In genomic region chr4:133872222-133872811, GRCm38 (mm10) we compare ENCODE assay signal across 9 mouse cellular contexts. TPM values are rescaled to one million over a fixed set of nuclear protein-coding genes. Genes with fewer than 3 reads are reported as not detected.
A peak's percentile ranks its signal among the peaks of the same experiment; 100 is the strongest.
DNase-seq lines count a peak whose midpoint lies in the region; ATAC-seq and TF ChIP-seq lines count a peak whose summit lies in the region.
"Had no signal": no experiment of that assay in that cellular context is flagged by ENCODE, and none has a peak within 500 bp of the region (broad histone marks: within the 10 kb centered on the region; RNA-seq: fewer than 3 reads in every experiment).

No protein-coding gene starts in this region.

- TF ChIP-seq EP300 in CH12.LX (IDR thresholded peaks at IDR 0.05; ENCODE audit: low read length), result no peak

- 88% methylated on average over 7 of the region's 7 CpGs for WGBS in hindbrain, embryonic 10.5 days
- WGBS in hindbrain, embryonic 14.5 days, result 88% methylated on average over 7 of the region's 7 CpGs
- 16% methylated on average over 7 of the region's 7 CpGs for WGBS in liver, embryonic 13.5 days (ENCODE audit: insufficient replicate concordance)

- H3K27me3 ChIP-seq in hindbrain, embryonic 10.5 days (ENCODE audit: insufficient read depth, poor library complexity, severe bottlenecking), result no peaks in the 10 kb centered on the region
- H3K27me3 ChIP-seq in hindbrain, embryonic 14.5 days (ENCODE audit: control insufficient read depth, insufficient read depth, low read length), result no peaks in the 10 kb centered on the region
- H3K27me3 ChIP-seq in CH12.LX (replicated peaks), result no peaks in the 10 kb centered on the region
- no peaks in the 10 kb centered on the region for H3K27me3 ChIP-seq in liver, embryonic 13.5 days

- no peak for DNase-seq in hindbrain, embryonic 10.5 days (ENCODE audit: low spot score)
- DNase-seq in hindbrain, embryonic 14.5 days (ENCODE audit: low spot score), result no peak
- DNase-seq in CH12.LX (ENCODE audit: extremely low read depth), result no peak
- no peak for DNase-seq in liver, embryonic 13.5 days
- no peak for DNase-seq in urinary bladder, adult 18-20 months (ENCODE audit: low spot score in 2 of 2)
- no peak for DNase-seq in adipocyte (ENCODE audit: low spot score)
- DNase-seq in urinary bladder, adult 2 months (ENCODE audit: low spot score), result no peak

- H3K4me2 ChIP-seq in hindbrain, embryonic 14.5 days (replicated peaks), result no peak overlapping the region
- H3K4me2 ChIP-seq in CH12.LX (ENCODE audit: insufficient read depth, low read depth, poor library complexity, severe bottlenecking), result peak overlapping the region; percentile 72
- H3K4me2 ChIP-seq in liver, embryonic 13.5 days, result peak overlapping the region; percentile 76

- H3K9me3 ChIP-seq in hindbrain, embryonic 10.5 days, result no peaks in the 10 kb centered on the region
- no peaks in the 10 kb centered on the region for H3K9me3 ChIP-seq in hindbrain, embryonic 14.5 days (ENCODE audit: control insufficient read depth, low read length)
- H3K9me3 ChIP-seq in CH12.LX (replicated peaks; ENCODE audit: low read length), result no peaks in the 10 kb centered on the region
- no peaks in the 10 kb centered on the region for H3K9me3 ChIP-seq in liver, embryonic 13.5 days (replicated peaks)

- peaks cover 23% of the 10 kb centered on the region for H3K79me2 ChIP-seq in CH12.LX (replicated peaks; ENCODE audit: control insufficient read depth, extremely low read depth, insufficient read depth, poor library complexity, severe bottlenecking)

- dilution Hi-C loops in CH12.LX (cut with MboI; ENCODE audit: extremely low pct_ligation_motif_present, extremely low pct_unique_long_range_greater_than_20kb, low sequenced_read_pairs), result no loop called here

- peaks cover 34% of the 10 kb centered on the region for H3K36me3 ChIP-seq in hindbrain, embryonic 10.5 days
- H3K36me3 ChIP-seq in hindbrain, embryonic 14.5 days (replicated peaks; ENCODE audit: control insufficient read depth, insufficient read depth), result peaks cover 6% of the 10 kb centered on the region; the same call in 1 of the 2 replicates
- H3K36me3 ChIP-seq in CH12.LX (replicated peaks in 1 of 2; ENCODE audit: control insufficient read depth in 1 of 2, insufficient read depth in 1 of 2, low read length in 1 of 2), result peaks cover 31 to 57% of the 10 kb centered on the region in 2 experiments
- H3K36me3 ChIP-seq in liver, embryonic 13.5 days, result peaks cover 41% of the 10 kb centered on the region

- no peak for TF ChIP-seq POLR2A in CH12.LX (IDR thresholded peaks at IDR 0.05; ENCODE audit: low read depth, low read length)
- no peak for TF ChIP-seq POLR2A in bone marrow macrophage, adult 2 months (IDR thresholded peaks at IDR 0.05; ENCODE audit: borderline replicate concordance, low read depth, low read length)

- no peak overlapping the region for H3K4me3 ChIP-seq in hindbrain, embryonic 10.5 days
- no peak overlapping the region for H3K4me3 ChIP-seq in hindbrain, embryonic 14.5 days (replicated peaks; ENCODE audit: low read length)
- peak overlapping the region; percentile 83 to 95 (median 85) for H3K4me3 ChIP-seq in CH12.LX (replicated peaks in 1 of 3; ENCODE audit: low read depth in 2 of 3, low read length in 2 of 3, poor library complexity in 1 of 3)
- H3K4me3 ChIP-seq in bone marrow macrophage, adult 2 months (ENCODE audit: insufficient read depth, low read length), result peak overlapping the region; percentile 82
- peak overlapping the region; percentile 67 for H3K4me3 ChIP-seq in liver, embryonic 13.5 days (replicated peaks)
- H3K4me3 ChIP-seq: heart, adult 2 months had no signal

- peak overlapping the region; percentile 68; the same call in 1 of the 2 replicates for H3K27ac ChIP-seq in hindbrain, embryonic 10.5 days
- H3K27ac ChIP-seq in hindbrain, embryonic 14.5 days, result no peak overlapping the region
- peak overlapping the region; percentile 73 for H3K27ac ChIP-seq in CH12.LX (ENCODE audit: insufficient read depth, low read depth)
- H3K27ac ChIP-seq in bone marrow macrophage, adult 2 months (ENCODE audit: insufficient read depth, low read depth, low read length), result peak overlapping the region; percentile 77
- peak overlapping the region; percentile 95 for H3K27ac ChIP-seq in liver, embryonic 13.5 days
- H3K27ac ChIP-seq: heart, adult 2 months had no signal

- peaks cover 26% of the 10 kb centered on the region for H3K4me1 ChIP-seq in hindbrain, embryonic 10.5 days (replicated peaks)
- no peaks in the 10 kb centered on the region for H3K4me1 ChIP-seq in hindbrain, embryonic 14.5 days (replicated peaks; ENCODE audit: control insufficient read depth, insufficient read depth, low read length)
- peaks cover 24 to 59% of the 10 kb centered on the region in 2 experiments for H3K4me1 ChIP-seq in CH12.LX (ENCODE audit: control insufficient read depth in 1 of 2, insufficient read depth in 2 of 2)
- H3K4me1 ChIP-seq in bone marrow macrophage, adult 2 months (ENCODE audit: control insufficient read depth, insufficient read depth, low read length), result peaks cover 16% of the 10 kb centered on the region
- H3K4me1 ChIP-seq in liver, embryonic 13.5 days (replicated peaks), result peaks cover 72% of the 10 kb centered on the region

- no peak for ATAC-seq in hindbrain, embryonic 14.5 days (ENCODE audit: low FRiP score)
- ATAC-seq in liver, embryonic 13.5 days (ENCODE audit: low read depth), result peak; percentile 18; the same call in 1 of the 2 replicates

- TF ChIP-seq RAD21 in CH12.LX (IDR thresholded peaks at IDR 0.05; ENCODE audit: low read depth, low read length), result no peak

- in situ Hi-C loops in CH12.LX (cut with MboI; ENCODE audit: low pct_ligation_motif_present, low pct_unique_long_range_greater_than_20kb, low sequenced_read_pairs), result no loop called here

- H3K9ac ChIP-seq in hindbrain, embryonic 14.5 days, result no peak overlapping the region
- H3K9ac ChIP-seq in CH12.LX (ENCODE audit: insufficient read depth, low read depth), result peak overlapping the region; percentile 88
- H3K9ac ChIP-seq in liver, embryonic 13.5 days, result peak overlapping the region; percentile 77

- TF ChIP-seq CTCF in CH12.LX (conservative IDR thresholded peaks at IDR 0.05 in 1 of 2, IDR thresholded peaks at IDR 0.05 in 1 of 2; ENCODE audit: low read depth in 2 of 2, low read length in 2 of 2), result no peak
- no peak for TF ChIP-seq CTCF in bone marrow macrophage, adult 2 months (IDR thresholded peaks at IDR 0.05; ENCODE audit: low read depth, low read length)

TF ChIP-seq in CH12.LX, 34 proteins besides CTCF, POLR2A, EP300 and RAD21:
- no peak for TF ChIP-seq ETS1 (conservative IDR thresholded peaks at IDR 0.05; ENCODE audit: low read depth, low read length)
- TF ChIP-seq SMC3 (IDR thresholded peaks at IDR 0.05; ENCODE audit: low read depth, low read length), result no peak
- TF ChIP-seq USF1 (IDR thresholded peaks at IDR 0.05; ENCODE audit: low read depth, low read length), result no peak
- TF ChIP-seq MXI1 (IDR thresholded peaks at IDR 0.05; ENCODE audit: low read depth, low read length), result peak; percentile 43
- no peak for TF ChIP-seq MAZ (IDR thresholded peaks at IDR 0.05; ENCODE audit: low read depth, low read length)
- no peak for TF ChIP-seq NELFE (IDR thresholded peaks at IDR 0.05; ENCODE audit: low read depth, low read length)
- 0 out of 2 replicates have a peak, but pooled peaks have one; percentile 24 for TF ChIP-seq CHD2 (IDR thresholded peaks at IDR 0.05; ENCODE audit: low read length)
- TF ChIP-seq JUN (IDR thresholded peaks at IDR 0.05; ENCODE audit: insufficient read depth, low read depth, low read length), result no peak
- TF ChIP-seq POLR2AphosphoS2 (IDR thresholded peaks at IDR 0.05; ENCODE audit: low read depth, low read length), result no peak
- TF ChIP-seq ZNF384 (IDR thresholded peaks at IDR 0.05; ENCODE audit: low read depth, low read length), result peak; percentile 75
- no peak for TF ChIP-seq ZMIZ1 (IDR thresholded peaks at IDR 0.05; ENCODE audit: low read depth, low read length)
- no peak for TF ChIP-seq ZC3H11A (IDR thresholded peaks at IDR 0.05; ENCODE audit: low read depth, low read length)
TF ChIP-seq in CH12.LX: peak in this region for 3.

RNA-seq across cellular contexts. Expression of gene Rps6ka1, which starts 15.3 kb away (rescaled TPM):
- polyA plus RNA-seq in hindbrain, embryonic 10.5 days (2016; fragmentation: Nextera tagmentation; extraction: Ambion mirVana), result 35.6 and 38.9 TPM in 2 replicates
- polyA plus RNA-seq in hindbrain, embryonic 14.5 days (2014; fragmentation: Nextera tagmentation; extraction: Ambion mirVana), result 25.3 and 25.7 TPM in 2 replicates
- total RNA-seq in CH12.LX (2012; rRNA removed) (118 and 130 TPM in 2 replicates), CH12.LX (2014; rRNA removed) (70.4 and 72.5 TPM in 2 replicates)
- 113 and 123 TPM in 2 replicates for polyA plus RNA-seq in CH12.LX (2012; ENCODE audit: insufficient read length, low read depth)
- polyA plus RNA-seq in bone marrow macrophage, adult 2 months (2012; ENCODE audit: insufficient read depth, insufficient read length, missing spikeins), result 100 and 101 TPM in 2 replicates
- polyA plus RNA-seq in liver, embryonic 13.5 days (2015; fragmentation: Nextera tagmentation; extraction: Ambion mirVana), result 50.3 and 54.2 TPM in 2 replicates
- polyA plus RNA-seq in urinary bladder, adult 2 months (2012; rRNA removed), result 15.9 and 17.9 TPM in 2 replicates

Comparison
In these comparisons a context has a peak if more than half of its experiments do, and no peak if none do; other contexts are left out.
1. H3K4me3 ChIP-seq: peak in CH12.LX (3 of 3), bone marrow macrophage, adult 2 months (single experiment) and liver, embryonic 13.5 days (single experiment); none in hindbrain, embryonic 10.5 days (single experiment) and hindbrain, embryonic 14.5 days (single experiment).